Mouse (Mus musculus): Measurements from ENCODE around the gene Xirp2. TPM values are rescaled to one million over a fixed set of nuclear protein-coding genes. Genes with fewer than 3 reads are reported as not detected.
"Not testable (repeated sequence)": the region's sequence is repeated elsewhere in the genome, so short reads cannot be mapped to it uniquely, and the experiment has no call there.

Gene Xirp2
- total RNA-seq (2017) = under 0.01 TPM in 1 of 2 replicates, not detected in the other

DNA sequence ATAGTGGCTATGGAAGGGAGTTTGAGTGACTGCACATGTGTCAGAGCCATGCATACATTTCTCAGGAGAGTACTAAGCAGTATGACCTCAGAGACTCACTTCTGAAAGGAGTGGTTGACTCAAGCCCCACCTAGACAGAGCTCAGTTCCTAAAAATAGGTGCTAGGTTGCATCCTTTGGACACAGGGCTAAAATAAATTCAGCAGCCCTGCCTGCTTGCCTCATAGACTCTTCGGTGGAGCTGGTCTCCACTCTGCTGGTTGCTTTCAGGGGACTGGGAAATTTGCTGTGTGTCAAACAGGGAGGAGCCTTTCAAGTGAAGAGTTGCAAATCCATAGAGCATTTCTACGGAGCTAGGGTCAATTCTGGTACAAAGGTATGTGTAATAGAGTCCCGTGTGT, at the start of gene Xirp2:
Gene Xirp2, plus strand, starts transcription at position 223 of the 400 bp plus-strand sequence.
- ATAC-seq (ENCODE audit: extremely low read depth, insufficient number of reproducible peaks, low FRiP score, poor library complexity, severe bottlenecking) = no peak

- not testable (repeated sequence) for ATAC-seq (ENCODE audit: extremely low read depth, insufficient number of reproducible peaks, low FRiP score, poor library complexity, severe bottlenecking)
Observed at GRCm38 (mm10) chr2:67413425-67413824, 32.4 kb upstream of the Xirp2 start, which contains the start of gene Gm21830. Gm21830 (plus strand) TSS chr2:67413725.

GRCm38 (mm10) chr2:67420853-67421252, 24.9 kb upstream of the Xirp2 start:
- no peak for ATAC-seq (ENCODE audit: extremely low read depth, insufficient number of reproducible peaks, low FRiP score, poor library complexity, severe bottlenecking)

GRCm38 (mm10) chr2:67422799-67423198, 23.0 kb upstream of the Xirp2 start:
- no peak for ATAC-seq (ENCODE audit: extremely low read depth, insufficient number of reproducible peaks, low FRiP score, poor library complexity, severe bottlenecking)

DNA sequence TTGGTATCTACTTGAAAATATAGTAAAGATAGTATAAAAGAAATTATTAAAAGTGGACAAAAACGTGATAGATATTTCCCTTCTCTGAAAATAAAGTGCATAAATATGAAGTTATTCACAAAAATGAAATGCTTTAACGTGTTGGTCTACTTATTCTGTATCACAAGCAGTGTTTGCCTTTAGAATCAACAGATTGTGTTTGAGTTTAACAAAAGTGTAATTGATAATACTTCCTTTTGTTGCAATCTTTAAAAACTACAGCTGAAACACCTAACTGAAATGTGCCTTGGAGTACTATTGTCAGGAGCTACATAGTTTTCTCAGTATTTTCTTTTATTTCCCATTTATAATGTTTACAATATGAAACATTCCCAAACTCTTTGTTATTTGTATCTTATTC, 12.7 kb upstream of the Xirp2 start, which contains the start of gene Gm26727:
Gene Gm26727, minus strand, starts transcription at position 101 of the 400 bp plus-strand sequence.
- ATAC-seq (ENCODE audit: extremely low read depth, insufficient number of reproducible peaks, low FRiP score, poor library complexity, severe bottlenecking) = no peak

- ATAC-seq (ENCODE audit: extremely low read depth, insufficient number of reproducible peaks, low FRiP score, poor library complexity, severe bottlenecking) = no peak
Observed at GRCm38 (mm10) chr2:67438309-67438708, 7.5 kb upstream of the Xirp2 start.

DNA sequence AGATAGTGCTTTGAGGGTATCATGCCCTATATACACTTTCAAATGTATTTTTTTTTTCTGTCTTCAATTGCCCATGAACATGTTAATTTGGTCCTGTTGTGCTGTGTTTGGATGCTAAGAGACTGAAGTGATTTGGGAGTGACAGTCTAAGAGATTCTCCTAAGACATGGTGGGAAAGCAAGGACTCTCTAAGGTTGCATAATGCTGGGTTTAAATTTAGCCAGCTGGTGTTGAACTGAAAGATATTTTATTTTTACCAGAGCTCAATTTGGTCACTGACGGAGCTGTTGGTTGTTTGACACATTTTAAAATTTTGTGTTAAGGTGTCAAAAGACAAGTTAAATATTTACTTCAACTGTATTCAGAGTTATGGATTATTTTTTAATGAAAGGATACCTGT, 970 bp downstream of the Xirp2 start:
- ATAC-seq (ENCODE audit: extremely low read depth, insufficient number of reproducible peaks, low FRiP score, poor library complexity, severe bottlenecking) = no peak

- no peak for ATAC-seq (ENCODE audit: extremely low read depth, insufficient number of reproducible peaks, low FRiP score, poor library complexity, severe bottlenecking)
Observed at GRCm38 (mm10) chr2:67447206-67447605, 1.4 kb downstream of the Xirp2 start.

GRCm38 (mm10) chr2:67460857-67461256, 15.1 kb downstream of the Xirp2 start:
- ATAC-seq (ENCODE audit: extremely low read depth, insufficient number of reproducible peaks, low FRiP score, poor library complexity, severe bottlenecking) = no peak

DNA sequence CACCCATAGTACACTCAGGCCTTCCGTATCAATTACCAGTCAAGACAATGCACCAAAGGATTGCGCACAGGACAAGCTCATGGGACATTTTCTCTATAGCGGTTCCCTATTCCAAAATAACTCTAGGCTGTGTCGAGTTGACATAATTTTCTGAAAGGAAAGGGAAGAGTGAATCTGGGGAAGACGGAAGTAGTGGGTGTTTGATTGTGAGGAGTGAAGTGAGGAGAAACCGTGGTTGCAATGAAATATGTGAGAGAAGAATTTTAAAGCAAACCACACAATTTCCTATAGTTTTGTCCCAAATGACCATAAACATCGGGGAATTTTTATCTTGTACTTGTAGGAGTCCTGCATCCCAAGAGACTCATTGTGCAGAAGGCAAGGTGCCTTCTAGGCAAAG, 21.2 kb downstream of the Xirp2 start:
- ATAC-seq (ENCODE audit: extremely low read depth, insufficient number of reproducible peaks, low FRiP score, poor library complexity, severe bottlenecking) = no peak

DNA sequence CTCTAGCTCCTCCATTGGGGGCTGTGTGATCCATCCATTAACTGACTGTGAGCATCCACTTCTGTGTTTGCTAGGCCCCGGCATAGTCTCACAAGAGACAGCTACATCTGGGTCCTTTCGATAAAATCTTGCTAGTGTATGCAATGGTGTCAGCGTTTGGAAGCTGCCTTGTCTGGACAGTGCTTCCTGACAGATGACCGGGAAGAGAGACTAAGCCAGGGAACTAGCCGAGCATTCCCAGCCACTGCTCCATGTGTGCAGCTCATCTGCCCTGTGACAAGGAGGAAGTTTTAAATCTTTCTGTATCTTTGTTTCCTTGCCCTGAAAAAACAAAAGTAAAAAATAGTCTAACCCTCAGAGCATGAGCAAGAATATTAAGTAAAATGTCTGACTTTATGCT, 24.2 kb downstream of the Xirp2 start:
- not testable (repeated sequence) for ATAC-seq (ENCODE audit: extremely low read depth, insufficient number of reproducible peaks, low FRiP score, poor library complexity, severe bottlenecking)

DNA sequence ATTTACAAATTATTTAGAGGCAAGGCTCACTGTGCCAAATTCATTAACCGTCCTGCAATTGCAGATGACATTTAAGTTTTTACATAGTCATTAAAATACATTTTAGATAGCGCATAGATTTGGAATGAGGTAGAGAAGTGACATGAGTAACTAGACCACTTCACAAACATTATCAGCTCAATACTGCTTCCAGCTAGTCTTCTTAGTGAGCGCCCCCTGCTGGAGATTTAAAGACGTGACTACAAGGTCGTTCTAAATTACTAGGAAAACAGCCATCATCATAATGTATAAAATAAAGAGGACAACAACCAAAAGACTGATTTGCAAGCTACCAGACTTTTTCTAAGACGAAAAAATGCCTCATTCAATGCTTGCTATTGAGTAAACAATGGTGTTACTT, 32.0 kb downstream of the Xirp2 start:
- no peak for ATAC-seq (ENCODE audit: extremely low read depth, insufficient number of reproducible peaks, low FRiP score, poor library complexity, severe bottlenecking)

GRCm38 (mm10) chr2:67481051-67481450, 35.2 kb downstream of the Xirp2 start:
- ATAC-seq (ENCODE audit: extremely low read depth, insufficient number of reproducible peaks, low FRiP score, poor library complexity, severe bottlenecking) = no peak

DNA sequence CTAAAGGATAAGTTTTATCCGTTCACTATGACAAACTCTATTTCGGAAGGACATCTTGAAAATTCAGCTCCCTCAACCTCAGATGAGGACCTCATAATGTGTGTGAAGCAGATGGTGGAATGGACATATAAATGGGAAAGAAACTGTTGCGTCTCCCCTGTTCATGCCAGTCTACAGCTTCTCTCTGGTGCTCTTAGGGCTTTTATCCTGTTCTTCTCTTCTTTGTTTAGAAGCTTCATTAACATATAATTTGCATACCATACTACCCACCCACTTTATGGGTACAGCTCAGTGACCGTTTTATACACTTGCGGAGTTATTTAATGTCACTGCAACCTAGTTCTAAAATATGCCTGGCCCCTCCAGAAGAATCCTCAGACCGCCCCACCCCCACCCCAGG, 40.9 kb downstream of the Xirp2 start:
- no peak for ATAC-seq (ENCODE audit: extremely low read depth, insufficient number of reproducible peaks, low FRiP score, poor library complexity, severe bottlenecking)

DNA sequence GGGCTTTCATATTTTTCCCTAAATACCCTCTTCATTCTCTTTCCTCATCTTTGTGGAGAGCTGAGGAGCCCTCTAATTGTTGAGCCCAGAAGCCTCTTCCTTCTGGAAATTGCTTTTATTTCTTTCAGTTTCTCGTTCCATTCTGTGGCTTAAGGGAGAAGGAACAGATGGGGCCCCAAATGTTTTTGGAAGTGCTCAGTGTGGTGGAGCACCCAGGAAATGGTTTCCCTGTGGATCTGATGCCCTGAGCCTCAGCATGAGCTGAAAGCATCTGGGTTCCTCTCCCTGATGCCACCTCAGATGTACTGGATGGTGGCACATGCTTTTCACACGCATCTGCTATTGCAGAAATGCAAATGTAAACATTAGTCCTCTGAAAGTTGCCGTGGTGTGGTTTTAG, 41.4 kb downstream of the Xirp2 start:
- ATAC-seq (ENCODE audit: extremely low read depth, insufficient number of reproducible peaks, low FRiP score, poor library complexity, severe bottlenecking) = no peak

GRCm38 (mm10) chr2:67488465-67489127, 42.8 kb downstream of the Xirp2 start:
- ATAC-seq (ENCODE audit: extremely low read depth, insufficient number of reproducible peaks, low FRiP score, poor library complexity, severe bottlenecking) = no peak

DNA sequence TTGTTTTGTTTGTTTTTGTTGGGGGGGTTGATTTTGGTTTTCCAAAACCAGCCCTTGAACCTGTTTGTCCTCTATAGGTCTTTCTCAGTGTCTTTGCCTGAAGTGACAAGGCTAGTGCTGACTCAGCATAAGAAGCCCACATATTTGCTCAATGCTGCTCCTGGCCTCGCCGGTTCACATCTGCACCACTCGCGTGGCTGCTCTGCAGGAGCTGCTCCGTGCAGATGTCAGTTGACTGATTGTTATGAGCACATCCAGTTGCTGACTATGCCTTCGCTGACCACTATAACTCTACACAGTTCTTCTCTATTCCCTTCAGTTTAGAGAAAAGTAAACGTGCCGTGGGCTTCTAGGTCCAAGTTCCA, 43.3 kb downstream of the Xirp2 start:
- ATAC-seq (ENCODE audit: extremely low read depth, insufficient number of reproducible peaks, low FRiP score, poor library complexity, severe bottlenecking) = no peak

DNA sequence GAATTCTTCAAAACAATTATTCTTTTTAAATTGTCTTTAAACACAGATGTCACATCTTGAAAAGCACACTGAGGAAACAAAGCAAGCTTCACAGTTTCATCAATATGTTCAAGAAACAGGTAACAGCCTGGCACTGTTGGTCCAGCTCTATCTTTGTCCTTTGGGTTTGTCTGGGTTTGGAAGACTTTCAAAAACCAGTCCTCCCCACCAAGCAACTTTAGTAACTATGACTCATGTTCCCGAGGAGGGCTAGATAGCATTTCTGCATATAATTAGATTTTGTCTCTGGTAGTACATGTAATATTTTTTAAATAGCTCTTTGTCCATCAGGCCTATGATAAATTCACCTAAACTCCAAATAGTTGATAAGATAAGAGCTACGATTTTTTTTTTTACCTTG, 59.7 kb downstream of the Xirp2 start:
- no peak for ATAC-seq (ENCODE audit: extremely low read depth, insufficient number of reproducible peaks, low FRiP score, poor library complexity, severe bottlenecking)

GRCm38 (mm10) chr2:67516405-67516804, 70.6 kb downstream of the Xirp2 start:
- no peak for ATAC-seq (ENCODE audit: extremely low read depth, insufficient number of reproducible peaks, low FRiP score, poor library complexity, severe bottlenecking)

- ATAC-seq (ENCODE audit: extremely low read depth, insufficient number of reproducible peaks, low FRiP score, poor library complexity, severe bottlenecking) = no peak
Observed at GRCm38 (mm10) chr2:67535347-67535746, 89.5 kb downstream of the Xirp2 start.

DNA sequence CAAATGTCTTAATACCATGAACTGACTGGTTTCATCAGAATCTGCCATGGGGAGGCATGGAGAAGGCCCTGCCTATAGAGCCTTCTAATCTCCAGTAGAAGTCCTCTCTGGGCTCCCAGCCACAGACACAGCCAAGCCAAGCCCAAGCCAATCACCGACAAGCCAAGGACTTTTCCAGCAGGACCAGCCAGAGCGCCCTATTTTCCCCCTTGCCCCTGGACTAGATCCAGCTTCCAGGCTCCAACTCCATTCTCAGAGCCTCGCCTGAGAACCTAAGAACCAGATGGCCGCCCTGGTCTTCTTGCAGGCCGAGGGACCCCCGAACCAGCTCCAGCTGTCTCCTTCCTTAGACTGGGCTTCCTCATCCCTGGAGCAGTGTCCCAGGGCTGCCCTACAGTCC, 93.6 kb downstream of the Xirp2 start:
- ATAC-seq (ENCODE audit: extremely low read depth, insufficient number of reproducible peaks, low FRiP score, poor library complexity, severe bottlenecking) = no peak
